ENCODE assay signal across 9 mouse cellular contexts in the genomic region with DNA sequence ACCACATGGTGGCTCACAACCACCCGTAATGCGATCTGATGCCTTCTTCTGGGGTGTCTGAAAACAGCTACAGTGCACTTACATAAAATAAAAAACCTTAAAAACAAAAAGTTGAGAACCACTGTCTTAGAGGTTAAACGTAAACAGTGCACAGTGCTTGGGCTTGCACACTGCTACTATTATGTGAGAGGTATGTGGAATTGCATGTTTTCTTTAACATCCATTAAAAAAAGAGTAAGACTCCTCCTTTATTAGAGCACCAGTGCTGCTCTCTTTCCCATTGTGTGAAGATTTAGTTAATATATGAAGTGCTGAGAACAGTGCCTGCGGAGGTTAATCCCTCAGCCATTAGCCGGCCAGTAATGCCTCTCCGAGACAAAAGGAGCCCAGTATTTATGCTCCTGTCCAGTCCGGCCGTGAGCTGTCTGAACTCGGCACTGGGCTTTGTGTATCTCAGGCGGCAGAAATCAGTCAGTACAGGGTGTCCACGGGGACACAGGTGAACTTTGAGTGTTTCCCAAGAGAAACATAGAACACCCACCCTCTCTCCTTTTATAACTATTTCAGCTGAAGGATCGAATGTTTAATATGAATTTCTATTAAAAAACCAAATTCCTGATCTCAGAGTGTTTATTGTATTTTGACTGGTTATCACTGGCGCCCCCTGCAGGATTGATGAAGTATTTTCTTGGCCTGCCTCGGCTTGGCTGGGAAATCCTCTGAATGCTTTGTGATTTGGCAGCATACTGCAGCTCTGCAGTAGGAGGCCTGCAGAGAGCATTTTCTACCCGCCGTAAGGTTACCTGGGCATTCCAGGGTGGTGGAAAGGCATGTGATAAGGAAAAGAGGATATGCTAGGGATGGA. TPM values are rescaled to one million over a fixed set of nuclear protein-coding genes. Genes with fewer than 3 reads are reported as not detected.
DNase-seq lines count a peak whose midpoint lies in the region; ATAC-seq and TF ChIP-seq lines count a peak whose summit lies in the region.
"Had no signal": no experiment of that assay in that cellular context is flagged by ENCODE, and none has a peak within 500 bp of the region (broad histone marks: within the 10 kb centered on the region; RNA-seq: fewer than 3 reads in every experiment).

No protein-coding gene starts in this region.

- peak; percentile 45 for DNase-seq in A20 (ENCODE audit: low read depth, low spot score)
- peak; percentile 36 for DNase-seq in T-cell, adult 2 months (ENCODE audit: low spot score)
- peak; percentile 37 for DNase-seq in embryo, embryonic 11 days
- no peak for DNase-seq in heart, postnatal 0 days (ENCODE audit: low spot score)
- peak; percentile 68 for DNase-seq in kidney, postnatal 10 days
- peak; percentile 65 for DNase-seq in liver, adult 2 months (ENCODE audit: extremely low read depth, low read depth, low spot score)
- peak; percentile 41 to 44 for DNase-seq in thymus, postnatal 36 days

- H3K79me2 ChIP-seq in liver, adult 2 months (ENCODE audit: control insufficient read depth, insufficient read depth, low read length), result no peaks in the 10 kb centered on the region

- TF ChIP-seq EP300 in heart, postnatal 0 days (IDR thresholded peaks at IDR 0.05; ENCODE audit: low read depth), result no peak

- no peak for TF ChIP-seq POLR2A in liver, adult 2 months (IDR thresholded peaks at IDR 0.05; ENCODE audit: extremely low read depth, insufficient read depth, low read length)

- no peak overlapping the region for H3K27ac ChIP-seq in heart, postnatal 0 days (ENCODE audit: low read depth)
- no peak overlapping the region for H3K27ac ChIP-seq in liver, adult 2 months (replicated peaks; ENCODE audit: insufficient read depth, low read depth, low read length)
- H3K27ac ChIP-seq in neural tube, embryonic 13.5 days (replicated peaks), result 0 out of 2 replicates have a peak overlapping the region, but pooled peaks have one; percentile 6
- H3K27ac ChIP-seq: embryonic facial prominence, embryonic 13.5 days had no signal

- H3K4me1 ChIP-seq in heart, postnatal 0 days (ENCODE audit: control insufficient read depth, insufficient read depth), result no peaks in the 10 kb centered on the region
- peaks cover 8% of the 10 kb centered on the region for H3K4me1 ChIP-seq in liver, adult 2 months (ENCODE audit: control insufficient read depth, insufficient read depth, low read length)
- H3K4me1 ChIP-seq in neural tube, embryonic 13.5 days (replicated peaks), result no peaks in the 10 kb centered on the region
- H3K4me1 ChIP-seq: embryonic facial prominence, embryonic 13.5 days had no signal

- no peaks in the 10 kb centered on the region for H3K9me3 ChIP-seq in heart, postnatal 0 days (replicated peaks; ENCODE audit: control insufficient read depth, low read length)
- no peaks in the 10 kb centered on the region for H3K9me3 ChIP-seq in neural tube, embryonic 13.5 days
- H3K9me3 ChIP-seq: embryonic facial prominence, embryonic 13.5 days had no signal

- H3K36me3 ChIP-seq in heart, postnatal 0 days (replicated peaks; ENCODE audit: control insufficient read depth, insufficient read depth, low read length), result no peaks in the 10 kb centered on the region
- no peaks in the 10 kb centered on the region for H3K36me3 ChIP-seq in liver, adult 2 months (ENCODE audit: control insufficient read depth, insufficient read depth, low read length)
- H3K36me3 ChIP-seq in neural tube, embryonic 13.5 days, result no peaks in the 10 kb centered on the region
- H3K36me3 ChIP-seq: embryonic facial prominence, embryonic 13.5 days had no signal

- 0 out of 2 replicates have a peak overlapping the region, but pooled peaks have one; percentile 20 for H3K4me2 ChIP-seq in heart, postnatal 0 days (ENCODE audit: low read depth, low read length)
- H3K4me2 ChIP-seq in neural tube, embryonic 13.5 days, result peak overlapping the region; percentile 22; the same call in 1 of the 2 replicates
- H3K4me2 ChIP-seq: embryonic facial prominence, embryonic 13.5 days had no signal

- WGBS in heart, postnatal 0 days, result 66% methylated on average over 16 of the region's 16 CpGs
- WGBS in liver, adult 2 months, result 69% methylated on average over 16 of the region's 16 CpGs
- 52% methylated on average over 16 of the region's 16 CpGs for WGBS in neural tube, embryonic 13.5 days

- no peak overlapping the region for H3K4me3 ChIP-seq in heart, postnatal 0 days (ENCODE audit: low read depth, low read length)
- H3K4me3 ChIP-seq in liver, adult 2 months (ENCODE audit: insufficient read depth, low read depth, low read length), result no peak overlapping the region
- H3K4me3 ChIP-seq in neural tube, embryonic 13.5 days, result no peak overlapping the region
- H3K4me3 ChIP-seq: embryonic facial prominence, embryonic 13.5 days had no signal

- no peak overlapping the region for H3K9ac ChIP-seq in heart, postnatal 0 days (replicated peaks; ENCODE audit: low read depth, low read length)
- H3K9ac ChIP-seq in liver, adult 2 months (ENCODE audit: low read depth, low read length), result no peak overlapping the region
- H3K9ac ChIP-seq in neural tube, embryonic 13.5 days, result no peak overlapping the region
- H3K9ac ChIP-seq: embryonic facial prominence, embryonic 13.5 days had no signal

- no peak; the same call in 1 of the 2 replicates for ATAC-seq in heart, postnatal 0 days (ENCODE audit: insufficient read depth, low read depth)
- peak; percentile 83 for ATAC-seq in neural tube, embryonic 13.5 days (ENCODE audit: low read depth)

- peak; percentile 57 for TF ChIP-seq CTCF in heart, postnatal 0 days (IDR thresholded peaks at IDR 0.05; ENCODE audit: low read depth)
- TF ChIP-seq CTCF in liver, adult 2 months (IDR thresholded peaks at IDR 0.05; ENCODE audit: low read depth, low read length), result peak; percentile 59

- H3K27me3 ChIP-seq in heart, postnatal 0 days (ENCODE audit: control insufficient read depth, insufficient read depth, low read length), result no peaks in the 10 kb centered on the region
- H3K27me3 ChIP-seq in liver, adult 2 months (ENCODE audit: control insufficient read depth, insufficient read depth, low read length), result no peaks in the 10 kb centered on the region
- no peaks in the 10 kb centered on the region for H3K27me3 ChIP-seq in neural tube, embryonic 13.5 days
- H3K27me3 ChIP-seq: embryonic facial prominence, embryonic 13.5 days had no signal

RNA-seq across cellular contexts. Expression of a gene that starts 0.9 kb away (rescaled TPM):
- total RNA-seq in heart, postnatal 0 days (2014; rRNA removed; ENCODE audit: low replicate concordance), result 27.7 and 32.5 TPM in 2 replicates
- polyA plus RNA-seq in heart, postnatal 0 days (2015; fragmentation: Nextera tagmentation; extraction: Ambion mirVana), result 28.9 and 31.7 TPM in 2 replicates
- 12.2 and 13.9 TPM in 2 replicates for total RNA-seq in liver, adult 2 months (2014; rRNA removed)
- polyA plus RNA-seq in liver, adult 2 months (2012; rRNA removed), result 1.3 and 1.5 TPM in 2 replicates
- 11.9 and 13.9 TPM in 2 replicates for polyA plus RNA-seq in neural tube, embryonic 13.5 days (2015; fragmentation: Nextera tagmentation; extraction: Ambion mirVana)
